ENCODE assay signal across 17 mouse cellular contexts in genomic region chr15:20119518-20119917, GRCm38 (mm10).
"Had no signal": no experiment of that assay in that cellular context is flagged by ENCODE, and none has a peak within 500 bp of the region (broad histone marks: within the 10 kb centered on the region; RNA-seq: fewer than 3 reads in every experiment).

No protein-coding gene starts in this region.

- H3K4me2 ChIP-seq: liver, embryonic 13.5 days; midbrain, embryonic 11.5 days; neural tube, embryonic 12.5 days; neural tube, embryonic 15.5 days had no signal

- DNase-seq: kidney, adult 18-20 months; kidney, adult 9 months; kidney, postnatal 25 days; liver, embryonic 13.5 days; lung, adult 2 months; lung, postnatal 14 days; lung, postnatal 4 days; right cerebral cortex, adult 18-20 months; right cerebral cortex, postnatal 14 days; right cerebral cortex, postnatal 4 days; thymus, adult 2 months; thymus, postnatal 14 days; thymus, postnatal 4 days had no signal

- H3K4me1 ChIP-seq: liver, embryonic 13.5 days; neural tube, embryonic 12.5 days; neural tube, embryonic 15.5 days had no signal

- H3K27me3 ChIP-seq: liver, embryonic 13.5 days; neural tube, embryonic 12.5 days; neural tube, embryonic 15.5 days had no signal

- H3K4me3 ChIP-seq: liver, embryonic 13.5 days; neural tube, embryonic 12.5 days; neural tube, embryonic 15.5 days had no signal

- H3K9me3 ChIP-seq: liver, embryonic 13.5 days; neural tube, embryonic 12.5 days; neural tube, embryonic 15.5 days had no signal

- H3K9ac ChIP-seq: liver, embryonic 13.5 days; neural tube, embryonic 12.5 days; neural tube, embryonic 15.5 days had no signal

- H3K36me3 ChIP-seq: liver, embryonic 13.5 days; neural tube, embryonic 12.5 days; neural tube, embryonic 15.5 days had no signal

- H3K27ac ChIP-seq: liver, embryonic 13.5 days; neural tube, embryonic 12.5 days; neural tube, embryonic 15.5 days; stomach, postnatal 0 days had no signal
